Comparison of ENCODE assay signal across 9 mouse cellular contexts in the genomic region with DNA sequence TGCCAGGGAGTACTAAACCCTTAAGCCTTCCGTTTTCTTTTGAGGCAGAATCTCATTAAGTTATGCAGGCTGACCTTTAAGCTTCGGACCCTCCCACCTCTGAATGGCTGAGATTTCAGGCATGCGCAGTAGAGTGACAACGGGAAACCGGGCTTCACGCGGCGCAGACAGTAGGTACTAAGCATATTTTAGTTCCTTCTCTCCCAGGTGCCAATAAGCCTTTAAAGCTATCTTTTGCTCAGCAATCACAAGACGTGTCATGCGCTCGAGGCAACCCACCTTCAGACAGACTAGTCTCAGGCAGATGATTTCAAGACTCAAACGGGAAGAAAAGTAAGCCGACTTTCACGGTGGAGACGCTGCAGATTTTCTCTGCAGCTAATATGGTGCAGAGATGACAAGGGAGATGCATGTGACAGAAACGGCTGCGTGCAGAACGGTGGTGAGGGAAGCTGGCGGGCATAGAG. TPM values are rescaled to one million over a fixed set of nuclear protein-coding genes. Genes with fewer than 3 reads are reported as not detected.
A peak's percentile ranks its signal among the peaks of the same experiment; 100 is the strongest.
DNase-seq lines count a peak whose midpoint lies in the region; ATAC-seq and TF ChIP-seq lines count a peak whose summit lies in the region.
"Had no signal": no experiment of that assay in that cellular context is flagged by ENCODE, and none has a peak within 500 bp of the region (broad histone marks: within the 10 kb centered on the region; RNA-seq: fewer than 3 reads in every experiment).

No protein-coding gene starts in this region.

- peak overlapping the region; percentile 82 for H3K9ac ChIP-seq in heart, embryonic 13.5 days
- H3K9ac ChIP-seq in kidney, postnatal 0 days (ENCODE audit: low read depth, low read length) = peak overlapping the region; percentile 29
- H3K9ac ChIP-seq in limb, embryonic 15.5 days = no peak overlapping the region
- H3K9ac ChIP-seq in neural tube, embryonic 11.5 days (ENCODE audit: low read length) = peak overlapping the region; percentile 44

- peak overlapping the region; percentile 82 for H3K4me2 ChIP-seq in heart, embryonic 13.5 days
- peak overlapping the region; percentile 60 for H3K4me2 ChIP-seq in kidney, postnatal 0 days (ENCODE audit: low read length)
- H3K4me2 ChIP-seq in limb, embryonic 15.5 days = peak overlapping the region; percentile 79
- peak overlapping the region; percentile 84 for H3K4me2 ChIP-seq in neural tube, embryonic 11.5 days (ENCODE audit: low read depth)

- H3K36me3 ChIP-seq in heart, embryonic 10.5 days = no peaks in the 10 kb centered on the region
- H3K36me3 ChIP-seq in heart, embryonic 13.5 days = no peaks in the 10 kb centered on the region
- no peaks in the 10 kb centered on the region for H3K36me3 ChIP-seq in kidney, postnatal 0 days (ENCODE audit: insufficient read depth, low read length)
- no peaks in the 10 kb centered on the region for H3K36me3 ChIP-seq in limb, embryonic 15.5 days
- H3K36me3 ChIP-seq in neural tube, embryonic 11.5 days (ENCODE audit: control insufficient read depth, insufficient read depth, low read length) = no peaks in the 10 kb centered on the region
- H3K36me3 ChIP-seq: G1E had no signal

- H3K9me3 ChIP-seq in heart, embryonic 10.5 days = no peaks in the 10 kb centered on the region
- H3K9me3 ChIP-seq in heart, embryonic 13.5 days = no peaks in the 10 kb centered on the region
- H3K9me3 ChIP-seq in kidney, postnatal 0 days (replicated peaks; ENCODE audit: low read length) = no peaks in the 10 kb centered on the region
- no peaks in the 10 kb centered on the region for H3K9me3 ChIP-seq in limb, embryonic 15.5 days
- no peaks in the 10 kb centered on the region for H3K9me3 ChIP-seq in neural tube, embryonic 11.5 days (ENCODE audit: control insufficient read depth, low read length)
- H3K9me3 ChIP-seq: G1E had no signal

- DNase-seq in heart, embryonic 10.5 days (ENCODE audit: low spot score) = no peak
- DNase-seq in heart, adult 11 months = no peak
- DNase-seq in kidney, postnatal 0 days (ENCODE audit: low spot score) = peak; percentile 91
- peak; percentile 69 for DNase-seq in neural tube, embryonic 11.5 days (ENCODE audit: low spot score)
- DNase-seq in spleen, postnatal 14 days (ENCODE audit: low spot score in 2 of 2) = no peak

- H3K4me3 ChIP-seq in heart, embryonic 10.5 days = peak overlapping the region; percentile 65
- H3K4me3 ChIP-seq in heart, embryonic 13.5 days = peak overlapping the region; percentile 58
- H3K4me3 ChIP-seq in kidney, postnatal 0 days (replicated peaks; ENCODE audit: low read depth, low read length) = peak overlapping the region; percentile 29
- peak overlapping the region; percentile 42 for H3K4me3 ChIP-seq in limb, embryonic 15.5 days
- peak overlapping the region; percentile 36 for H3K4me3 ChIP-seq in neural tube, embryonic 11.5 days (ENCODE audit: low read depth, low read length)

- no peak for TF ChIP-seq CTCF in kidney, postnatal 0 days (IDR thresholded peaks at IDR 0.05; ENCODE audit: low read depth)

- no peaks in the 10 kb centered on the region for H3K27me3 ChIP-seq in heart, embryonic 10.5 days (ENCODE audit: insufficient read depth, poor library complexity, severe bottlenecking)
- no peaks in the 10 kb centered on the region; the same call in 1 of the 2 replicates for H3K27me3 ChIP-seq in heart, embryonic 13.5 days (replicated peaks)
- no peaks in the 10 kb centered on the region for H3K27me3 ChIP-seq in kidney, postnatal 0 days (ENCODE audit: insufficient read depth, low read length)
- H3K27me3 ChIP-seq in limb, embryonic 15.5 days = no peaks in the 10 kb centered on the region
- H3K27me3 ChIP-seq in neural tube, embryonic 11.5 days (ENCODE audit: control insufficient read depth, insufficient read depth, low read length) = no peaks in the 10 kb centered on the region

- WGBS in heart, embryonic 10.5 days = 1% methylated on average over 19 of the region's 19 CpGs
- WGBS in heart, embryonic 13.5 days = under 1% methylated on average over 19 of the region's 19 CpGs
- WGBS in kidney, postnatal 0 days = 1% methylated on average over 19 of the region's 19 CpGs
- WGBS in limb, embryonic 15.5 days = 2% methylated on average over 19 of the region's 19 CpGs
- under 1% methylated on average over 19 of the region's 19 CpGs for WGBS in neural tube, embryonic 11.5 days

- ATAC-seq in common myeloid progenitor, adult 5-6 weeks (replicated peaks; ENCODE audit: low read depth, poor library complexity, severe bottlenecking) = 0 out of 2 replicates have a peak, but pooled peaks have one; percentile 52
- no peak for ATAC-seq in heart, embryonic 13.5 days (ENCODE audit: extremely low read depth, insufficient number of reproducible peaks, low FRiP score, low TSS enrichment)
- ATAC-seq in kidney, postnatal 0 days (replicated peaks; ENCODE audit: low FRiP score, low read depth) = no peak
- ATAC-seq in limb, embryonic 15.5 days (ENCODE audit: insufficient number of reproducible peaks, low FRiP score, low TSS enrichment, low read depth) = no peak
- no peak for ATAC-seq in neural tube, embryonic 11.5 days (ENCODE audit: insufficient read depth, low FRiP score, low TSS enrichment)

- H3K27ac ChIP-seq in heart, embryonic 10.5 days = peak overlapping the region; percentile 72; the same call in 1 of the 2 replicates
- H3K27ac ChIP-seq in heart, embryonic 13.5 days (replicated peaks) = no peak overlapping the region
- H3K27ac ChIP-seq in kidney, postnatal 0 days = no peak overlapping the region
- no peak overlapping the region for H3K27ac ChIP-seq in limb, embryonic 15.5 days
- no peak overlapping the region; the same call in 1 of the 2 replicates for H3K27ac ChIP-seq in neural tube, embryonic 11.5 days (ENCODE audit: low read depth, low read length)

- H3K4me1 ChIP-seq in heart, embryonic 10.5 days = peaks cover 9% of the 10 kb centered on the region
- peaks cover 15% of the 10 kb centered on the region for H3K4me1 ChIP-seq in heart, embryonic 13.5 days
- H3K4me1 ChIP-seq in kidney, postnatal 0 days (replicated peaks; ENCODE audit: insufficient read depth, low read length) = peaks cover 5% of the 10 kb centered on the region
- 0 out of 2 replicates have a peak, but pooled peaks cover 3% of the 10 kb centered on the region for H3K4me1 ChIP-seq in limb, embryonic 15.5 days
- H3K4me1 ChIP-seq in neural tube, embryonic 11.5 days (ENCODE audit: control insufficient read depth, insufficient read depth, low read length) = no peaks in the 10 kb centered on the region; the same call in 1 of the 2 replicates

RNA-seq across cellular contexts. Expression of gene Abr, which starts 9.4 kb away (rescaled TPM):
- 32.8 and 33.7 TPM in 2 replicates for polyA plus RNA-seq in heart, embryonic 10.5 days (2016; fragmentation: Nextera tagmentation; extraction: Ambion mirVana)
- total RNA-seq in common myeloid progenitor, adult 5-6 weeks (2017) = 32.9 and 42.4 TPM in 2 replicates
- polyA plus RNA-seq in heart, embryonic 13.5 days (2015; fragmentation: Nextera tagmentation; extraction: Ambion mirVana) = 21.1 and 22.8 TPM in 2 replicates
- 27.7 and 30.7 TPM in 2 replicates for polyA plus RNA-seq in kidney, postnatal 0 days (2015; fragmentation: Nextera tagmentation; extraction: Ambion mirVana)
- 31.2 and 31.9 TPM in 2 replicates for polyA plus RNA-seq in limb, embryonic 15.5 days (2015; fragmentation: Nextera tagmentation; extraction: Ambion mirVana)
- 43.2 and 44.9 TPM in 2 replicates for polyA plus RNA-seq in neural tube, embryonic 11.5 days (2014; fragmentation: Nextera tagmentation; extraction: Ambion mirVana)
- polyA plus RNA-seq: G1E had no signal

RNA-seq across cellular contexts. Expression of gene Bhlha9, which starts 59.6 kb away (rescaled TPM):
- 0.31 and 2.1 TPM in 2 replicates for polyA plus RNA-seq in heart, embryonic 10.5 days (2016; fragmentation: Nextera tagmentation; extraction: Ambion mirVana)
- total RNA-seq in common myeloid progenitor, adult 5-6 weeks (2017) = not detected in 2 replicates
- polyA plus RNA-seq in heart, embryonic 13.5 days (2015; fragmentation: Nextera tagmentation; extraction: Ambion mirVana) = 0.20 and 0.28 TPM in 2 replicates
- polyA plus RNA-seq in kidney, postnatal 0 days (2015; fragmentation: Nextera tagmentation; extraction: Ambion mirVana) = 0.16 TPM in 1 of 2 replicates, not detected in the other
- polyA plus RNA-seq in limb, embryonic 15.5 days (2015; fragmentation: Nextera tagmentation; extraction: Ambion mirVana) = 3.2 and 3.3 TPM in 2 replicates
- not detected in 2 replicates for polyA plus RNA-seq in neural tube, embryonic 11.5 days (2014; fragmentation: Nextera tagmentation; extraction: Ambion mirVana)
- total RNA-seq: G1E had no signal
- polyA plus RNA-seq: G1E had no signal

Comparison
In these comparisons a context has a peak if more than half of its experiments do, and no peak if none do; other contexts are left out.
1. DNase-seq: peak in kidney, postnatal 0 days (single experiment) and neural tube, embryonic 11.5 days (single experiment); none in heart, embryonic 10.5 days (single experiment), heart, adult 11 months (single experiment) and spleen, postnatal 14 days (0 of 2).
2. Peak in every context shown above with its lines, with median percentiles within 50 percentile points of each other: H3K4me3 ChIP-seq and H3K4me2 ChIP-seq.